13 mouse cellular contexts compared by ENCODE assay signal in the genomic region with DNA sequence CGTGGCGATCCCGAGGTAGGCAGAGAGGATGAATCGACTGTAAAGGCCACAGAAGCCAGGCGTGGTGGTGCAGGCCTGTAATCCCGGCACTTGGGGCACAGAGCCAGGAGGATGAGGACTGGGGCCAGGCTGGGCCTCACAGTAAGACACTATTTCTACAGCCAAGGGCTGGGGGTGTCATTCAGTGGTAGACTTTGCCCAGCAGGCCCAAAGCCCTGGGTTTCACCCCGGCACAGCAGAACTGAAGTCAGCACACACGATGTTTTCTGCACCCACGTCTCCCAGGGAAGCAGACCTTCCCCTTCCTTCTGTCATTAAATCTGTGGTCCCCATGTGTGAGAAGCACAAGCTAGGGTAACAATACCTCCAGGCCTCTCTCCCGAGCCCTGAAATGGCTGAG. TPM values are rescaled to one million over a fixed set of nuclear protein-coding genes. Genes with fewer than 3 reads are reported as not detected.
A peak's percentile ranks its signal among the peaks of the same experiment; 100 is the strongest.
DNase-seq lines count a peak whose midpoint lies in the region; ATAC-seq and TF ChIP-seq lines count a peak whose summit lies in the region.
"Had no signal": no experiment of that assay in that cellular context is flagged by ENCODE, and none has a peak within 500 bp of the region (broad histone marks: within the 10 kb centered on the region; RNA-seq: fewer than 3 reads in every experiment).

No protein-coding gene starts in this region.

- H3K4me3 ChIP-seq in hindbrain, postnatal 0 days (ENCODE audit: low read length) = no peak overlapping the region
- no peak overlapping the region for H3K4me3 ChIP-seq in hindbrain, embryonic 12.5 days
- no peak overlapping the region for H3K4me3 ChIP-seq in intestine, embryonic 16.5 days (ENCODE audit: low read length)
- H3K4me3 ChIP-seq: hindbrain, embryonic 13.5 days; left cerebral cortex, adult 2 months; limb, embryonic 15.5 days had no signal

- no peak for TF ChIP-seq CTCF in hindbrain, postnatal 0 days (IDR thresholded peaks at IDR 0.05; ENCODE audit: low read depth)

- no peak overlapping the region for H3K9ac ChIP-seq in hindbrain, postnatal 0 days (replicated peaks; ENCODE audit: low read length)
- no peak overlapping the region for H3K9ac ChIP-seq in hindbrain, embryonic 12.5 days
- peak overlapping the region; percentile 30; the same call in 1 of the 2 replicates for H3K9ac ChIP-seq in intestine, embryonic 16.5 days (ENCODE audit: low read depth, low read length)
- H3K9ac ChIP-seq: hindbrain, embryonic 13.5 days; limb, embryonic 15.5 days had no signal

- peaks cover 4% of the 10 kb centered on the region; the same call in 1 of the 2 replicates for H3K4me1 ChIP-seq in hindbrain, postnatal 0 days (ENCODE audit: insufficient read depth, low read length)
- H3K4me1 ChIP-seq in hindbrain, embryonic 12.5 days = peaks cover 11% of the 10 kb centered on the region; the same call in 1 of the 2 replicates
- H3K4me1 ChIP-seq in intestine, embryonic 16.5 days (ENCODE audit: control insufficient read depth, insufficient read depth, low read length) = peaks cover 26% of the 10 kb centered on the region

- H3K4me2 ChIP-seq in hindbrain, postnatal 0 days (ENCODE audit: low read depth, low read length) = no peak overlapping the region
- H3K4me2 ChIP-seq in hindbrain, embryonic 12.5 days (replicated peaks) = no peak overlapping the region
- H3K4me2 ChIP-seq in intestine, embryonic 16.5 days (ENCODE audit: low read depth, low read length) = peak overlapping the region; percentile 37; the same call in 1 of the 2 replicates
- H3K4me2 ChIP-seq: hindbrain, embryonic 13.5 days; limb, embryonic 15.5 days had no signal

- no peaks in the 10 kb centered on the region for H3K36me3 ChIP-seq in hindbrain, postnatal 0 days (ENCODE audit: insufficient read depth, low read length)
- H3K36me3 ChIP-seq in hindbrain, embryonic 12.5 days = no peaks in the 10 kb centered on the region
- H3K36me3 ChIP-seq in intestine, embryonic 16.5 days (ENCODE audit: control insufficient read depth, insufficient read depth, low read length) = no peaks in the 10 kb centered on the region
- H3K36me3 ChIP-seq: hindbrain, embryonic 13.5 days; limb, embryonic 15.5 days had no signal

- WGBS in hindbrain, postnatal 0 days = 42% methylated on average over 10 of the region's 10 CpGs
- WGBS in hindbrain, embryonic 12.5 days = 80% methylated on average over 10 of the region's 10 CpGs
- 57% methylated on average over 10 of the region's 10 CpGs for WGBS in intestine, embryonic 16.5 days

- no peaks in the 10 kb centered on the region for H3K9me3 ChIP-seq in hindbrain, postnatal 0 days (ENCODE audit: low read length)
- H3K9me3 ChIP-seq in hindbrain, embryonic 12.5 days (replicated peaks) = no peaks in the 10 kb centered on the region
- no peaks in the 10 kb centered on the region for H3K9me3 ChIP-seq in intestine, embryonic 16.5 days (ENCODE audit: control insufficient read depth, low read length)
- H3K9me3 ChIP-seq: hindbrain, embryonic 13.5 days; limb, embryonic 15.5 days had no signal

- ATAC-seq in hindbrain, postnatal 0 days = no peak
- no peak for ATAC-seq in hindbrain, embryonic 12.5 days (ENCODE audit: low FRiP score)
- peak; percentile 80 for ATAC-seq in intestine, embryonic 16.5 days
- ATAC-seq: CD4-positive, CD25-positive, alpha-beta regulatory T cell, adult 4 months had no signal

- no peak overlapping the region for H3K27ac ChIP-seq in hindbrain, postnatal 0 days
- H3K27ac ChIP-seq in hindbrain, embryonic 12.5 days = no peak overlapping the region
- peak overlapping the region; percentile 74 for H3K27ac ChIP-seq in intestine, embryonic 16.5 days (ENCODE audit: low read length)
- H3K27ac ChIP-seq: hindbrain, embryonic 13.5 days; left cerebral cortex, adult 2 months; limb, embryonic 15.5 days had no signal

- H3K27me3 ChIP-seq in hindbrain, postnatal 0 days (ENCODE audit: insufficient read depth, low read length) = no peaks in the 10 kb centered on the region
- H3K27me3 ChIP-seq in hindbrain, embryonic 12.5 days = no peaks in the 10 kb centered on the region
- no peaks in the 10 kb centered on the region for H3K27me3 ChIP-seq in intestine, embryonic 16.5 days (replicated peaks; ENCODE audit: control insufficient read depth, insufficient read depth, low read length)
- H3K27me3 ChIP-seq: hindbrain, embryonic 13.5 days; limb, embryonic 15.5 days had no signal

- DNase-seq in hindbrain, postnatal 0 days (ENCODE audit: low spot score) = peak; percentile 44
- peak; percentile 27 for DNase-seq in right cerebral cortex, postnatal 4 days
- DNase-seq in right cerebral cortex, postnatal 36 days (ENCODE audit: low spot score in 2 of 2) = no peak
- no peak for DNase-seq in spleen, postnatal 10 days (ENCODE audit: low spot score in 2 of 2)
- no peak for DNase-seq in heart, adult 18-20 months
- DNase-seq: gastrocnemius, postnatal 25 days; lung, adult 2 months had no signal

RNA-seq across cellular contexts. Expression of gene Plekha7, which starts 9.8 kb away (rescaled TPM):
- 17.7 and 22.8 TPM in 2 replicates for total RNA-seq in hindbrain, postnatal 0 days (2014; rRNA removed)
- polyA plus RNA-seq in hindbrain, postnatal 0 days (2015; fragmentation: Nextera tagmentation; extraction: Ambion mirVana) = 7.6 and 7.9 TPM in 2 replicates
- 10.7 and 12.5 TPM in 2 replicates for polyA plus RNA-seq in hindbrain, embryonic 12.5 days (2016; fragmentation: Nextera tagmentation; extraction: Ambion mirVana)
- 18.7 and 24.3 TPM in 2 replicates for polyA plus RNA-seq in intestine, embryonic 16.5 days (2015; fragmentation: Nextera tagmentation; extraction: Ambion mirVana)
- total RNA-seq in heart, adult 18-20 months (2021) = 1 to 10 TPM; 5.1 to 5.3 TPM

RNA-seq across cellular contexts. Expression of gene Rps13, which starts 35.6 kb away (rescaled TPM):
- 129 and 249 TPM in 2 replicates for total RNA-seq in hindbrain, postnatal 0 days (2014; rRNA removed)
- polyA plus RNA-seq in hindbrain, postnatal 0 days (2015; fragmentation: Nextera tagmentation; extraction: Ambion mirVana) = 525 and 526 TPM in 2 replicates
- 569 and 639 TPM in 2 replicates for polyA plus RNA-seq in hindbrain, embryonic 12.5 days (2016; fragmentation: Nextera tagmentation; extraction: Ambion mirVana)
- polyA plus RNA-seq in intestine, embryonic 16.5 days (2015; fragmentation: Nextera tagmentation; extraction: Ambion mirVana) = 744 and 753 TPM in 2 replicates
- total RNA-seq in heart, adult 18-20 months (2021) = 100 to 1,000 TPM; 410 to 411 TPM

Comparison
In these comparisons a context has a peak if more than half of its experiments do, and no peak if none do; other contexts are left out.
1. DNase-seq: peak in hindbrain, postnatal 0 days (single experiment) and right cerebral cortex, postnatal 4 days (single experiment); none in right cerebral cortex, postnatal 36 days (0 of 2), spleen, postnatal 10 days (0 of 2) and heart, adult 18-20 months (0 of 2).